Mouse (Mus musculus) embryonic fibroblast, embryonic 13.5 days (primary cell): ENCODE data around the gene Pcbp4. TPM values are rescaled to one million over a fixed set of nuclear protein-coding genes. Genes with fewer than 3 reads are reported as not detected.

Experiments
- H3K27ac ChIP-seq: 2 replicates; pipeline ENCODE4 v1.5.1; 2012; ENCODE audit warnings: low read length, control low read depth, inconsistent platforms; ENCODE audit not compliant: insufficient read depth
- H3K4me1 ChIP-seq: 2 replicates; pipeline ENCODE4 v1.6.1; 2011; ENCODE audit warnings: low read length; ENCODE audit not compliant: control insufficient read depth, insufficient read depth
- H3K4me3 ChIP-seq: 2 replicates; pipeline ENCODE4 v1.5.1; 2011; ENCODE audit warnings: mild to moderate bottlenecking, control low read depth, low read length; ENCODE audit not compliant: insufficient read depth
- CTCF ChIP-seq: IDR thresholded peaks from 2 replicates; pipeline ENCODE4 v1.5.1; 2011; ENCODE audit warnings: mild to moderate bottlenecking, control low read depth, low read length, moderate library complexity, borderline replicate concordance; ENCODE audit not compliant: insufficient read depth
- POLR2A ChIP-seq: IDR thresholded peaks from 2 replicates; pipeline ENCODE4 v1.6.1; 2011; ENCODE audit warnings: low read depth, mild to moderate bottlenecking, control low read depth, low read length, moderate library complexity
- polyA plus RNA-seq: library from polyadenylated mRNA; stranded (reverse); fragments of >200 nt; gene quantifications from 2 replicates; pipeline ENCODE4 v1.2.4, GENCODE M21; 2011; ENCODE audit warnings: low read depth; ENCODE audit not compliant: missing spikeins, insufficient read length

The Pcbp4 gene
- polyA plus RNA-seq, 1 experiment = 119 TPM

- Histone ChIP-seq H3K4me1 (peaks cover 6% of the 10 kb centered on the region), H3K4me3 (no peak overlapping the region), H3K27ac (peak overlapping the region; percentile 31; the same call in 1 of the 2 replicates)
Measured at GRCm38 (mm10) chr9:106471892-106472291, 18.8 kb downstream of the Pcbp4 start.

GRCm38 (mm10) chr9:106472321-106472720 is 19.2 kb downstream of the Pcbp4 start:
- no peak overlapping the region for H3K4me3 ChIP-seq
- H3K27ac ChIP-seq = peak overlapping the region; percentile 31
- TF ChIP-seq POLR2A (no peak), CTCF (no peak)
- H3K4me1 ChIP-seq = peaks cover 6% of the 10 kb centered on the region

More at GRCm38 (mm10) chr9:106471892-106472291, 18.8 kb downstream of the Pcbp4 start:
- TF ChIP-seq CTCF = no peak
- TF ChIP-seq POLR2A = peak; percentile 33; the same call in 1 of the 2 replicates

GRCm38 (mm10) chr9:106473081-106473752 is 20.1 kb downstream of the Pcbp4 start:
- Histone ChIP-seq H3K4me1 (peaks cover 9% of the 10 kb centered on the region), H3K27ac (no peak overlapping the region)
- TF ChIP-seq POLR2A (no peak), CTCF (no peak)

GRCm38 (mm10) chr9:106473753-106474105 is 20.6 kb downstream of the Pcbp4 start:
- peaks cover 9% of the 10 kb centered on the region for H3K4me1 ChIP-seq
- no peak for TF ChIP-seq CTCF
- TF ChIP-seq POLR2A = no peak
- no peak overlapping the region for H3K4me3 ChIP-seq
- H3K27ac ChIP-seq = no peak overlapping the region

More at GRCm38 (mm10) chr9:106473081-106473752, 20.1 kb downstream of the Pcbp4 start:
- no peak overlapping the region for H3K4me3 ChIP-seq

GRCm38 (mm10) chr9:106474456-106474855 is 21.4 kb downstream of the Pcbp4 start:
- H3K4me1 ChIP-seq = peaks cover 9% of the 10 kb centered on the region
- TF ChIP-seq POLR2A (no peak), CTCF (peak; percentile 56; the same call in 1 of the 2 replicates)
- no peak overlapping the region for H3K27ac ChIP-seq
- H3K4me3 ChIP-seq = peak overlapping the region; percentile 53; the same call in 1 of the 2 replicates

- Histone ChIP-seq H3K4me1 (peaks cover 9% of the 10 kb centered on the region), H3K27ac (peak overlapping the region; percentile 99), H3K4me3 (peak overlapping the region; percentile 53)
- TF ChIP-seq CTCF (no peak), POLR2A (no peak)
Measured at GRCm38 (mm10) chr9:106475046-106475445, 22.0 kb downstream of the Pcbp4 start.

GRCm38 (mm10) chr9:106475663-106476001 is 22.5 kb downstream of the Pcbp4 start, which contains the start of gene Rrp9:
Gene Rrp9, plus strand, starts transcription at chr9:106475963.
- peaks cover 9% of the 10 kb centered on the region for H3K4me1 ChIP-seq
- TF ChIP-seq POLR2A = no peak
- peak within 1 kb of the TSS; percentile 99 for H3K27ac ChIP-seq
- peak within 1 kb of the TSS; percentile 53 for H3K4me3 ChIP-seq

GRCm38 (mm10) chr9:106476002-106476923 is 23.2 kb downstream of the Pcbp4 start:
- H3K27ac ChIP-seq = peak overlapping the region; percentile 99

GRCm38 (mm10) chr9:106476924-106477484 is 23.9 kb downstream of the Pcbp4 start, which contains the start of gene Parp3:
Gene Parp3, minus strand, starts transcription at chr9:106476949.
- peak within 1 kb of the TSS; percentile 99 for H3K4me3 ChIP-seq
- H3K27ac ChIP-seq = peak within 1 kb of the TSS; percentile 99
- peaks cover 9% of the 10 kb centered on the region for H3K4me1 ChIP-seq
- 0 out of 2 replicates have a peak, but pooled peaks have one; percentile 48 for TF ChIP-seq POLR2A
- peak; percentile 86 for TF ChIP-seq CTCF

More at GRCm38 (mm10) chr9:106476002-106476923, 23.2 kb downstream of the Pcbp4 start:
- TF ChIP-seq POLR2A = peak; percentile 67
- TF ChIP-seq CTCF = no peak
- Histone ChIP-seq H3K4me1 (peaks cover 9% of the 10 kb centered on the region), H3K4me3 (peak overlapping the region; percentile 53)
